23 mouse cellular contexts compared by ENCODE assay signal in the genomic region with DNA sequence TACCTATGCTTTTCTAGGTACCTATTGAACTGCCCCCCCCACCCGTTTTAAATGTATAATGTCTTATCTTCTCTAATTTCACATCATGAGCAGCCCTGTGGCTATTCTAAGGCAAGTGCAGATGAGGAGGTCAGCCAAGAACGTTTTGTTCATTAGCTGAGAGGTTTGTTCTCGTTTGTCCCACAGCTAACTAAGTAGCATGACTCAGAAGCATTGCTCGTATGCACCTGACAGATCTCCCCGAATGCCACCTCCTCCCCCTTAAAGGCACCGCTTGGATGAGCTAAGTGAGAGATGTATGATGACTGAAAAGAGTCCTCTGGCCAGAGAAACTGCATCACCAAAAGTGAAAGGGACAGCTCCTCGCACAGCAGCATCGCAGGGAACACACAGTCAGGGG.
DNase-seq lines count a peak whose midpoint lies in the region; ATAC-seq lines count a peak whose summit lies in the region.
"Had no signal": no experiment of that assay in that cellular context is flagged by ENCODE, and none has a peak within 500 bp of the region (broad histone marks: within the 10 kb centered on the region; RNA-seq: fewer than 3 reads in every experiment).

No protein-coding gene starts in this region.

- H3K4me1 ChIP-seq in heart, embryonic 11.5 days (ENCODE audit: control insufficient read depth, insufficient read depth, low read length) = peaks cover 5% of the 10 kb centered on the region; the same call in 1 of the 2 replicates
- peaks cover 14% of the 10 kb centered on the region; the same call in 1 of the 2 replicates for H3K4me1 ChIP-seq in midbrain, embryonic 15.5 days
- H3K4me1 ChIP-seq: limb, embryonic 10.5 days; liver, embryonic 15.5 days; lung, embryonic 15.5 days had no signal

- no peak overlapping the region for H3K4me2 ChIP-seq in heart, embryonic 11.5 days
- H3K4me2 ChIP-seq in midbrain, embryonic 15.5 days = no peak overlapping the region
- H3K4me2 ChIP-seq: forebrain, embryonic 13.5 days; hindbrain, embryonic 15.5 days; liver, embryonic 15.5 days; lung, embryonic 15.5 days had no signal

- H3K36me3 ChIP-seq in heart, embryonic 11.5 days (ENCODE audit: control insufficient read depth, insufficient read depth, low read length) = no peaks in the 10 kb centered on the region
- no peaks in the 10 kb centered on the region for H3K36me3 ChIP-seq in midbrain, embryonic 15.5 days (replicated peaks)
- H3K36me3 ChIP-seq: hindbrain, embryonic 15.5 days; limb, embryonic 10.5 days; liver, embryonic 15.5 days; lung, embryonic 15.5 days had no signal

- peak; percentile 65; the same call in 1 of the 2 replicates for ATAC-seq in cerebellum, adult (ENCODE audit: insufficient number of reproducible peaks, low FRiP score, low TSS enrichment)
- no peak for ATAC-seq in heart, embryonic 11.5 days (replicated peaks; ENCODE audit: insufficient number of reproducible peaks, low FRiP score, low TSS enrichment)
- ATAC-seq in midbrain, embryonic 15.5 days (replicated peaks) = no peak
- ATAC-seq: CD4-positive, CD25-positive, alpha-beta regulatory T cell, adult 4 months; forebrain, embryonic 13.5 days; Patski had no signal

- 60% methylated on average over 8 of the region's 8 CpGs for WGBS in heart, embryonic 11.5 days (ENCODE audit: insufficient replicate concordance)
- WGBS in midbrain, embryonic 15.5 days = 73% methylated on average over 8 of the region's 8 CpGs

- H3K27ac ChIP-seq in heart, embryonic 11.5 days (ENCODE audit: low read depth, low read length) = no peak overlapping the region
- no peak overlapping the region for H3K27ac ChIP-seq in midbrain, embryonic 15.5 days
- H3K27ac ChIP-seq: forebrain, embryonic 13.5 days; hindbrain, embryonic 15.5 days; limb, embryonic 10.5 days; liver, embryonic 15.5 days; lung, embryonic 15.5 days; macrophage; stomach, postnatal 0 days had no signal

- H3K9ac ChIP-seq in heart, embryonic 11.5 days (ENCODE audit: low read depth, low read length) = no peak overlapping the region
- H3K9ac ChIP-seq in midbrain, embryonic 15.5 days = no peak overlapping the region
- H3K9ac ChIP-seq: forebrain, embryonic 13.5 days; hindbrain, embryonic 15.5 days; liver, embryonic 15.5 days; lung, embryonic 15.5 days had no signal

- no peaks in the 10 kb centered on the region for H3K9me3 ChIP-seq in heart, embryonic 11.5 days (replicated peaks; ENCODE audit: control insufficient read depth, low read length)
- no peaks in the 10 kb centered on the region for H3K9me3 ChIP-seq in midbrain, embryonic 15.5 days
- H3K9me3 ChIP-seq: forebrain, embryonic 13.5 days; hindbrain, embryonic 15.5 days; limb, embryonic 10.5 days; liver, embryonic 15.5 days; lung, embryonic 15.5 days had no signal

- no peak for DNase-seq in cerebellum, postnatal 25 days
- peak; percentile 75 for DNase-seq in heart, adult 8-10 months (ENCODE audit: low spot score)
- peak; percentile 71 for DNase-seq in brain, adult 2 months (ENCODE audit: low read depth, low spot score)
- peak; percentile 21 for DNase-seq in heart, postnatal 4 days
- DNase-seq: adrenal gland, postnatal 14 days; cerebellum, adult 11-12 months; cerebellum, postnatal 14 days; kidney, adult 8-10 months; kidney, postnatal 10 days; liver; thymus, adult 2 months had no signal

- no peaks in the 10 kb centered on the region for H3K27me3 ChIP-seq in heart, embryonic 11.5 days (ENCODE audit: control insufficient read depth, insufficient read depth, low read length)
- H3K27me3 ChIP-seq in midbrain, embryonic 15.5 days (replicated peaks) = no peaks in the 10 kb centered on the region
- H3K27me3 ChIP-seq: forebrain, embryonic 13.5 days; hindbrain, embryonic 15.5 days; liver, embryonic 15.5 days; lung, embryonic 15.5 days had no signal

- no peak overlapping the region for H3K4me3 ChIP-seq in heart, embryonic 11.5 days (ENCODE audit: low read depth, low read length)
- no peak overlapping the region for H3K4me3 ChIP-seq in midbrain, embryonic 15.5 days
- H3K4me3 ChIP-seq: forebrain, embryonic 13.5 days; hindbrain, embryonic 15.5 days; limb, embryonic 10.5 days; liver, embryonic 15.5 days; lung, embryonic 15.5 days had no signal

Comparison
In these comparisons a context has a peak if more than half of its experiments do, and no peak if none do; other contexts are left out.
1. DNase-seq: peak in heart, adult 8-10 months (single experiment), brain, adult 2 months (single experiment) and heart, postnatal 4 days (single experiment); none in cerebellum, postnatal 25 days (0 of 2).